Mouse (Mus musculus) R1 (cell line): Measurements from ENCODE around the gene Tubgcp6.

Source experiments
- DNase-seq: peaks from one replicate; pipeline ENCODE4 v3.0.0-alpha.2; 2018; ENCODE audit warnings: low read depth, low spot score

The Tubgcp6 gene

DNA sequence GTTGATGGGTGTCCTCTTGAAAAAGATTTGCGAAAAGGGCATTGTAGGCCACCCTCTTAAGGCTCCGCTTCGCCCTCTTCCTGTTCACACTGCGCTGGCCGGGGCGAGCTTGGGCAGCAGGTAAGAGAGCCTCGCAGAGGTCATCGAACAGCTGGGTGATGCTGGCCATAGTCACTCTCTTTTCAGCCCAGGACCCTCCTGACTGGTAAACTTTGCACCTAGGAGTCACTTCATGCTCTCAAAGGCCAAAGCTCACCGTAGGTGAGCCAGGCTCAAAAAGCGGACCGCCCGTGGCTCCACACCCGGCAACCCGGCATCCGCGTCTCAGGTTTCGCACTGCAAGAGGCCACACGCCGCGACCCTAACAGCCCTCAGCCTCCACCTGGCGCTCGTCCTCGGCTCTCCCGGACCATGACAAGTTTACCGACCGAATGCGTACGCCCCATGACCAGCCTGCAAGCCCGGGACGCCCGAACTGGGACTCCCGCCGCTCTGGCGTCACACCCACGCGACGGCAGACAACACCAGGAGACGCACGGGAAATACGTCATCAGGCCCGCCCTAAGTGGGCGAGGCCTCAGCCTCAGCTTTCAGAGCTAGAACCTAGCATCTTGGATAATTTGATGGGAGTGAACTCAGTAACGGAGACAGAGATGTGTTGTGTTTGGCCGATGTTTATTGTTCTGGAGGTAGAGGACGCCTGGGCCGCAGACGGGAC, at the start of gene Tubgcp6:
Gene Tubgcp6, minus strand, starts transcription at position 464 of the 718 bp plus-strand sequence.
- peak; percentile 96 for DNase-seq

DNA sequence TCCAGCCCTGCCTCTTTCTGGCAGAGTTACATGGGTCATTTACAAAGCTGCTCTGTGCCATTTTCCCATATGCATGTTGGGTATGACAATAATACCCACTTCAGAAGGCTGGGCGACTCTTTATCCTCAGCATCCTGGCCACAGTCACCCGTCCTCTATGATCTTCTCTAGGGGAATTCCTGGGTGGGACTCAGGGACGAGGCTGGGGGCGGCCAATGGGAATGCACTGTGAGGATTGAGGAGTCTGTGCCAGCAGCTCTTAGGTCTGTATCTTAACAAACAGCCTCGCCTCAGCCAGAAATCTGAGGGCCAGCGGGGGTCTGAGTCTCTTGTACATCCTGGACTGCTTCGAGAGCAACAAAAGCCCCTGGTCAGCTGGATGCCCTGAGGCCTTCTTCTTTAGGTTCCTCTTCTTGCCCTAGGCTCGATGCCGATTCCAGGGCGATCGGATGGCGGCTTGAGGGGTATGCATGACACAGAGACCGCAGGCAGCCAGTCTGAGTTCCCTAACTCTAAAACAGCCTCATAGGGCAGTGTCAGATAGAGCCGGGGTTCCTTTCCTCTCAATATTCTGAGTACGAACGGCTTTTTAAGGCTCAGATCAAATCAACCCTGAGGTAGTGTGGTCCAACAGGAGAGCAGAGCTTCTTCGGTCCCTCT, 49.5 kb upstream of the Tubgcp6 start:
- DNase-seq: no peak

DNA sequence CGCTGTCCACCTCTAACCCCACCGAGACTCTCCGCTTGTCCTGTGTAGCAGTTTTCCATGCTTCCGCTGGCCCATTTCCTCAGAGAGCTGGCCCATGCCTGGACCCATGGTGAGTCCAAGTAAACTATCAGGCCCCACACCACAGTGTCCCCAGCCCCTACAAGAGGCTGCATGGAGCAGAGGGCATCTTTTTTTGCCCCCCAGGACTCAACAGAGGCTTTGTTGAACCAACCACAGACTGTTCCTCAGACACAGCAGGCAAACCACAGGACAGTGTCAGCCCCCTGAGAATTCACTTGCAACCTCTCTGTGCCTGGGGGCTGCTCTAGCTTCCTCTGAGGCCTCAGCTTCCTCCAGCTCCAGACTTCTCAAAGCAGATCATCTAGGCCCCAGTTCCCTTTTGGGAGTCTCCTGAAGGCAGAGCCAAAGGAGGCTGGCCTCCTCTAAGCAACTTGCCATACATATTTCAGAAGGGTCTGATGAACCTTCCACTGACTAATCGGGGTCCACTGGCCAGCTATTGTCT, 48.7 kb upstream of the Tubgcp6 start:
- no peak for DNase-seq

DNA sequence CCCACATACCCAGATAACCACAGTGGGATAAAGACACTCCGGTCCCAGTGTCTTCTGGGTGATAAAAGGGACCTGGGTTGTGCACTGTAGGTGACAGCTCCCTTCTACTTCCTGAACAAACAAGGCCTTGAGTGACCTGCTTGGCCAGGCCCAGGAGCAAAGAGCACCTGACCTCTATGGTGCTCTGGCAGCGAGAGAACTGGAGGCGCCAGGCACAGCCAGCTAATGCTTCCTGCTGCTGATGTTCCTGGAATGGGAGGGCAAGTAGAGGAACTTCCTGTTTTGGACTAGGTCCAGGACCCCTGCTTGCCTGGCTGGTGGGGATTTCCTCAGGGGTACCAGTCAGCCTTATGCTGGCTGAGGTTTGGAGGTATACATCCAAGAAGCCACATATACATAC, 47.2 kb upstream of the Tubgcp6 start:
- no peak for DNase-seq

DNA sequence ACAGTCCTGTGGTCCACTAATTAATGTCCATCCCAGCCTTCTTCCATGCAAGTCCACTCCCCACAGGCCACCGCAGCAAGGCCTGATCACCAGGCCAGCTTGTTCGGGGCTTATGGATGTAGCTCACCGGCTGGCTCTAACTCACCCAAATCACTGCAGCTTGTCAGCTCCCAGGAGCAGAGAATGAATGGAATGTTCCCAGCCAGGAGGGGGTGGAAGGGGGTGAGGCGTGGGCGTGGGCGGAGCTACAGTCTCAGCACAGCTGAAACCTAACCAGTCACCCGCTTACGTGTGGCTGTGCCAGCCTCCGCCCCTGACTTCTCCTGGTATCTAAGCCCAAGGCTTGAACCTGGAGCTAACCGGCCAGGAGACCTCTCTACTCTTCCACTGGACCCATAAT, 46.5 kb upstream of the Tubgcp6 start:
- peak; percentile 95 for DNase-seq

DNA sequence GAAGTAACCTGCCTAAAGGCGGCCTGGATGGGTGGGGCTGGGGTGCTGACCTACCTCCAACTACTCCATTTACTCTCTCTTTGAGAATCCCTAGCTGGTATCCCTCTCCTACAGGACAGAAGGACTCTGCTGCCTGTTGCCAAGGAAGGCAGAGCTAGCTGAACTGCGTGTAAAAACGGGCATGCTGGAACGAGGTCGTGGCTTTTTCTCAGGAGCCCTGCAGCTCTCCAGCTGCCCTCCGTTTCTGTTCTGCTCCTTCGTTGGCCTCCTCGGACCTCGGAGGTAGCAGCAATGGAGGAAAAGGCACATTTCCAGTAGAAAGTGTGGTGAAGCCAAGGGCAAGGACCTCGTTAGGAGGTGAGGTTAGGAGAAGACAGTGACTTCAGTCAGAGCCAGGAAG, 46.0 kb upstream of the Tubgcp6 start:
- no peak for DNase-seq

DNA sequence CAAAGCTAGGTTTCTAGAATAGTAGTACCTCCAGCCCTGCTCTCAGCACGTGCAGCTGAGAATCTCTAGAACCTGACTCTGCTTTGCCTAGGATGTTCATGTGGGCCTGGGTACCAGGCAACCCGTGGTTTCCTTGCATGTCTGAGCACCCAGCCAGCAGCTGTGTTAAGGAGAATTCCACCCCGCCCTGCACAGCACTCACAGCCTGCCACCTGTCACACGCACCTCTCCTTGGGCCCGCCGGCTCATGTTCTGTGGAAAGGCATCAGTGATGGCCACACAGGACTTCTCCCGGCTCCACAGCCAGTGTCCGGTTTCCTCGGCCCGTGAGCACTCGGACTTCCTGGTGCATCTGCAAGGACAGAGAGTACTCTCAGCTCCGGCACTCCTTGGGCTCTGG, 42.6 kb upstream of the Tubgcp6 start:
- DNase-seq: no peak

DNA sequence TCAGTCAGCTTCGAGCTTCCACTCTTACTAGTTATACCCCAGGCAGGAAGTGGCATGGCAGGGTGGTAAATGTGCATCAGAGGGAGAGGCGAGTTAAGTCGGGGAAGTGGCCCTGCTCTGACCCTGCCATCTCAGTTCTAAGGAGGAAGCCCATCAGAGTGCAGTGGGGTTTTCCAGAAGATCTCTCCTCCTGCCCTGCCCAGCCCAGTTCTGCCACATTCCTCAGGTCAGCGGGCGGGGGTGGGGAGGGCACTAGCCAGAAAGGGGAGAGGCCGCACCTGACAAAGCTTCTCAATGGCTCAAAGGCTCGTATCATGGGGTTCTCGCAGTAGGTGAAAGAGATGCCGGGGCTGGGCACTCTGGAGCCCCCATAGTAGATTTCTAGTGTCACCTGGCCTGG, 38.5 kb upstream of the Tubgcp6 start:
- DNase-seq: no peak

DNA sequence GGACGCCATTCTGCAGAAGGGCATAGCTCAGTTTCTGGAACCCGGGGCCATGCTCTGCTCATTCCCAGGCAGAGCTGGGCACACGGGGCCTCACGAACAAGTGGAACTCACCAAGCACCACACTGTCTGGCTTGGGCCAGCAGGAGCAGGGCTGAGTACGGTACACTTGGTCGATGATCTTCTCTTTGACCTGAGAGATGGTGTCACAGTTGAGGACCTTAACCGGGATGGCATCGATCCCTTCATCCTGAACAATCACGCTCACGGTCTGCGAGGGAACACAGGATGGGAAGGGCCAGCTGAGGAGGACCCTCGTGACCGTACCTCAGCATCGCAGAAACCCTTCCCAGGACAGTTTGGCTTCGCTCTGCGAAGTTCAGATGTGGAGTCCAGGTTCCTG, 35.6 kb upstream of the Tubgcp6 start:
- DNase-seq: no peak

DNA sequence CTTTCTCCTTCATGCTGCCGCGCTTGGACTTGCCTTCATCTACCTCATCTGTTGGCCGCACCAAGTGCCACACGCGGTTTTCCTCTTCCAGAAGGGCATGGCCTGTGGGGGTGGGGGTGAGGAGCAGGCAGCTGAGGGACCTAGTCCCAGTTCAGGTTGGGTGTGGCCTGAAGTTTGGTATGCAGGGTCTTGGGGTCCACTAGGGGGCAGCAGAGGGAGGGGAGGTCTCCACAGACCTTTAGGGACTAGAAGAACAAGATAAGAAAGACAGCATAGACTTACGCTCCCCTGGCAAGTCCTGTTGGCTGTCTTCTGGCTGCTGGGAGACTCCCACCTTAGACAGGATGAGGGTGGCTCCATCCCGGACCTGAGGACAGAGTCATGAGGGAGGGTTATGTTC, 35.0 kb upstream of the Tubgcp6 start:
- peak; percentile 95 for DNase-seq

DNA sequence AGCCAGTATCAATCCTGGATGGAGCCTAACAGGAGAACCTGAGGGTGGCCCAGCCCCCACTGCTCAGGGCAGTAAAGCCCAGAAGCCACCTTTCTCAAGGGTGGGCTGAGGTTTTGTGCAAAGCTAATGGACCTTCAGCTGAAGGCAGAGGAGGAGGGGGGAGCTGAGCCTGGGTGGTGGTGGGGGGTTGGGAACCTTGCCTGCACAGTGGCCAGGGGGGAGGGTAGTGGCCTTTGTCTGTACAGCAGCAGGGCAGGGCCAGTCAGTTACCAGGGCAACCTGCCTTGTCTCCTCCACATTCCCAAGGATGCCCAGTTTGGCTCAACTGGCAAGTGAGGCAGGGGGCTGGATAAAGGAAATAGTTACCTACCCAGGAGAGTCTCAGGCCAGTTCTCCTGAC, 29.4 kb upstream of the Tubgcp6 start:
- DNase-seq: no peak

DNA sequence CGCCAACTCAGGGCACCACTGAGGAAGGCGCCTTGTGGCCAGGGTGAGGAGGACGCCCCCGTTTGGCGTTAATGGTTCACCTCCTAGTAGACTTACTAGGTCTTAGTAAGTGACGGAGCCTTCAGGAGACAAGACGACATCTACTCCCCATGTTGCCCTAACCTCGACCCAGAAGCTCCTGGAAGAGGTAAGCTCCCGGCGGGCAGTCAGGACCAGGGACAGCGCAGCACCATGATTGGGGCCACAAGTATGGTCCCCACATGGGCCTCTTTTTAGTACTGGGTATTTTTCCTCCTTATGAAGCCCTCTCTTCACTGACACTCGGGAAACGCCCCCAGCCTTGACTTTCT, 27.1 kb upstream of the Tubgcp6 start:
- peak; percentile 84 for DNase-seq

DNA sequence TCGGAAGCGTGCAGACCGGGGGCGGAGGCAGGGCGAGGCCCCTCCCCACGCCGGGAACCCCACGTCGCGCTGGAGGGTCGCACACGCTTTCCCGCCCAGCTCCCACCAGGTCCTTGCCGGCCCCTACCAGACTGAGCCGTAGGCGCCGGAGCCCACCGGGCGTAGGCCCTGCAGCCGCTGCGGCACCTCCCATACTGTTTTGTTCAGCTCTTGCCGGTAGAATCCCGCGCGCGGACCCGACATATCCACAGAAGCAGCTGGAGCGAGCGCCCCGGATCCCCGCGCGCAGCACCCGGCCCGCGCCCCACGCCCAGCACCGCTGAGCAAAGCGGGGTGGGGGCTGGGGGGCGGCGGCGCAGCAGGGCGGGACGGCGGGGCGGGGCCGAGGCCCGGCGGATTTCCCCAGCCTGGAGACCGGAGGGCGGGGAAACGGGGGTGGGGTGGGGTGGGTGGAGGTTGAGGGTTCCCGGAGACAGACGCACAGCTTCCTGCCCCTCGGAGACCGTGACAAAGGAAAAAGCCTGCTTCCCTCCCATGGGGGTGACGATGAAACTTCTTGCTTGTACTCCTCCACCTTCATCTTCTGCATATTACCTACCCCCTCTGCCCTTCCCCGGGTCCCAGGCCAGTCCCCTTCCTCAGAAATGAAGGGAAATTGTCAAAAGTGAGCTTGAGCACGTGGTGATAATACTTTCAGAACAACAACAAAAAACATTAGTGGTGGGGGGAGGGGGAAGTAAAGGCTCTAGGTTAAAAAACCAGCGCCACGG, 26.5 kb upstream of the Tubgcp6 start, which contains the start of gene Mapk11:
Gene Mapk11, minus strand, starts transcription at position 358 of the 770 bp plus-strand sequence.
- DNase-seq: peak; percentile 71

DNA sequence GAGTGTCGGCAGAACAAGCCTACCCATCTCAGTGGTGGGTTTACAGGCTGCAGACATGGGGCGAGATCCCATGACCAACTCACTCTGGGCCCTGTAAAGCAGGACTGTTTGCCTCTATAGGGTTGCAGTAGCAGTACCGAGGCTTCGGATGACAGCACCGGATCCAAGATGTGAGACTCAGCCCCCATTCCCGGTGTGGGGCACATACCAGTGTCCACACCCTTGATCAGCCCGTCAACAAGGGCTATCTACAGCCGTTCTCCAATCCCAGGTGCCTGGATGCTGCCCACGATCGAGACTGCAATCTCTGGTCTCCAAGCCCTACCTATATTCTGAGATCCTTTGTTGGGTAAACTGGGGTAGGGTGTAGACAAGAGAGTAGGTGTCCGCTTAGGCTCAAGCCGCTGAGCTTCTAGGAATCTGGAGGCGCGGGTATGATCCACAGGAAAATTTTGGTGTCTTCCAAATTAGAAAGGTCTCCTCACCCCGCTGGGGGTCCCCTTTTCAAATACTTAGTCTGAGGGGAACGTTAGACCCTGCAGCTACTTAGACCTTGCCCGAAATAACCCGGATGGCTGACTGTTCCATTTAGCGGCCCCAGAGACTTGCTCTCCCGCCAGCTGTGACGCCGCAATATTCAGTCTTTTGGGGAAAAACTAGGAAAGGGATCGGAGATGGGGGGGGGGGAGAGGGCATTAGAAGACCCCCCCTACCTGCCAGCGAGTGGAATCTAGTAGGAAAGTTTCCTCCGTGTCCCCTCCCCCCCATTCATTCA, 25.8 kb upstream of the Tubgcp6 start:
- peak; percentile 28 for DNase-seq

DNA sequence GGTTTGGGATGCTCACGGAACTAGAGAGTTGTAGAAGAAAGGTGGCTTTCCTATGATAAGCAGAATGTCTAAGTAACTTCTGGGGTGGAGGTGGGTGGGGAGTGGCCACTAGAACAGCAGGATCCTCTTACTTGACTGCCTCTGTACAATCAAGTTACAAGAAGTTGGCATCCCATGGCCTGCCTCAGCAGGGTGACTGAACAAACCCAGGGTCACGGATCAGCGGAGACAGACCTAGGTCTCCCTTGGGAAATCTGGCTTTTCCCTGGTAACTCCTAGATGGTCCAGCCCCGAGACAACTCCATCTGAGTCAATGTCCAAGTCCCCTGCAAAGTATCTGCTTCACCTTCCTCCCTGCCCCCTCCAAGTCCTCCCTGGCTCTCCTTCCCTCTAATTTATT, 25.0 kb upstream of the Tubgcp6 start:
- DNase-seq: no peak

DNA sequence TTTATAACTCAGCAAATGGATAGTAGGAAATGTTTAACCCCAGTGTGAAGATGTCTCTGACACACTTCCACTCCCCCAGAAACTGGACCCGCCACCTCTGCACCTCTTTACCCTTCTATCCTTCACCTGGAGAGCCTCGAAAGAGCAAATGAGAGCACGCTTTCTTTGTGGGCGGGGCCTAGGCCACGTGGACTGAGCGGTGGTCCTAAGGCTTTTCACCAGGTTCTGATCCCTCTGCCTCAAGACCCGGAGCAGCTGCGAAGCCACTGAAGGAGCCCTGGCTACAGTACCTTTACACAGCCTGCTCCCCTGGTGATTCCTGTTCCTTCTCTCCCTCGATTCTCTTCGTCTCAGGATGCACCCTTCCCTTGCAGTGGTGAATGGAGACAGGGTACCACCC, 24.5 kb upstream of the Tubgcp6 start:
- peak; percentile 33 for DNase-seq

DNA sequence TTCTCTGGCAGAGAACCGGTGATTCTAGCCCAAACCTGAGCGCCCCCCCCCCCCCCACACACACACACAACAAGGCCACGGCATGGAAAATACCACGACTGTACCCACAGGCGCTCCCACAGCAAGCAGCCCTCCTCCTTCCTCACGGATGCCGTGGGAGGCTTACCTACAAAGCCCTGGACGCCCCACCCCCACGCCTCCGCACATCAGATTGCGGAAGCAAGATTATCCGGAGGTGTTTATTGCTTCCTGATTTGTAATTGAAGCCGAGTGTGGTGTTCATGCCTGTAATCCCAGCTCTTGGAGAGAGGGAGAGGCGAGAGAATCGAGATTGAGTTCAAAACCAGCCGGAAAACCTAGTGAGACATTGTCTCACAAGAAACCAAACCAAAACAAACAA, 24.1 kb upstream of the Tubgcp6 start:
- DNase-seq: peak; percentile 26

DNA sequence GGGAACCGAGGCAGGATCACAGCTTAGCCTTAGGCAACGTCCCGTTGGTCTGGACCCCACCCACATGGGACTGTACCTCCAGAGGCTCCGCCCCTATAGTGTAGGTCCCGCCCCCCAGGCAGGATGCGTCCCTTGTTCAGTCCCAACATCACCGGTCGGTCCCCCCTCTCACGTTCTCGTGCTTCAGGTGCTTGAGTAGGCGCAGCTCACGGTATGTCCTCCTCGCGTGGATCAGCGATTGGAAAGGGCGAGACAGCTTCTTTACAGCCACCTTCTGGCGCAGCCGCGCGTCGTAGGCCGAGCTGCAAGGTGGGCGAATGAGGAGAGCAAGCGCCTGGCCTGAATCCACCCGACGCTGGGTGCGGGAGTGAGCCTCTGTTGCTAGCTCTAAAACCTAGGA, 23.6 kb upstream of the Tubgcp6 start:
- DNase-seq: peak; percentile 88

DNA sequence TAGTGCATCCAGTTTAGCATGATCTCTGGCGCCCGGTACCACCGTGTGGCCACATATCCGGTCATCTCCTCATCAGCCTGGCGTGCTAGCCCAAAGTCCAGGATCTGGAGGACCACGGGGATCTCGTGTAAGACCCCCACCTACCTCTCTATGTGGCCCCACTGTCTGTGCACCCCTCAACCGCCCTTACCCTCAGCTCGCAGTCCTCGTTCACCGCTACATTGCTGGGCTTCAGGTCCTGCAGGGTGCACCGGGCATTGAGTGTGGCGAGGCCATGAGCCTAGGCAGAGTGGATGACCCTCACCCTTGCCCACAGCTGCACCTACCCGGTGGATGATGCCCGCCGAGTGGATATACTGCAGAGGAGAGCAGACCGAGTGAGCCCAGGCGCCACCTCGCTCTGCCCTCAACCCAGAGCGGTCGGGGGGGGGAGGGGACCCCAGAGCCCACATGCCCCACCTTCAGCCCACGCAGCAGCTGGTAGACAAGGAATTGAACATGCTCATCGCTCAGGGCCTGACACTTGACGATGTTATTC, 23.0 kb upstream of the Tubgcp6 start:
- no peak for DNase-seq

DNA sequence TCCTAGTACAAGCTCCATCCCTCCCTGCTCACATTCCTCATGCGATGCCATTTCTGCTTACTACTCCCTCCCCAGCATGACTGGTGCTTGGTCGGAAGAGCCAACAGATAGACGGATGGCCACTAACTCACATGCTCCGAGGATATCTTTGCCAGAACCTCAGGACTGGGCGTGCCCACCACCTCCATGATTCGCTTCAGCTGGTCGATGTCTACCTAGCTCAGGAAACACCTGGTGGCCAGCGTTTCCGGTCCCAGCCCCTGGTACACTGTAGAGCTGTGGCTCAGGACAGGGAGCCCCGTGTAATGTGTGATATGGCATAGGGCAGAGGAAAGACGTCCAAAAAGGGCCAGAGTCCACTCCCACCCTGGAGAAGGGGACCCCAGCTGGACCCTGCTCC, 22.1 kb upstream of the Tubgcp6 start:
- DNase-seq: no peak

DNA sequence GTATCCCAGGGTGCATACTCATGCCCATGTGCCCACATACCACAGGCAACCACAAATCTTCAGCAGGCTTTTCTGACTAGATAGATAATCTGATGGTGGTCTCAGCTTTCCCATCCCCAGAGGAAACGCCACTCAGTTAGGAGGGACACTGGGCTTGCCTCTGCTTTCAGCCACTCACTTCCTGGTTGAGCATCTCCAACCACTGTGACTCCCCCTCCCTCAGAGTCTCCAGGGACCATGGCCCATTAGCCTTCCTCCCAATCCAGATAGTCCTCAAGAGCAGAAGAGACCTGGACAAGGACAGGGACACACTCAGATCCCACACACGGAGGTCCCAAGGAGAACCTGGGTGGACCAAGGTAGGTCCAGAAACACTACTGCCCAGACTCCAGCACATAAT, 20.2 kb upstream of the Tubgcp6 start:
- DNase-seq: no peak
